Mouse (Mus musculus) neural tube, embryonic 15.5 days (tissue): ENCODE data around the gene Dync1li2. TPM values are rescaled to one million over a fixed set of nuclear protein-coding genes. Genes with fewer than 3 reads are reported as not detected.

Source experiments
- ATAC-seq: fragments of 200-750 bp; cut with Nextera tagmentation; 2 replicates; pipeline ENCODE4 v1.8.0; 2017; ENCODE audit warnings: mild to moderate bottlenecking, moderate TSS enrichment, moderate library complexity; ENCODE audit not compliant: low FRiP score
- H3K27ac ChIP-seq: fragments of 300-500 bp; sonication (generic); replicated peaks from 2 replicates; pipeline ENCODE4 v1.5.1; 2015; ENCODE audit warnings: mild to moderate bottlenecking, inconsistent platforms
- H3K27me3 ChIP-seq: fragments of 300-500 bp; sonication (generic); replicated peaks from 2 replicates; pipeline ENCODE4 v1.6.1; 2015; ENCODE audit warnings: inconsistent platforms
- H3K36me3 ChIP-seq: fragments of 300-500 bp; sonication (generic); 2 replicates; pipeline ENCODE4 v1.6.1; 2015; ENCODE audit warnings: inconsistent platforms
- H3K4me1 ChIP-seq: fragments of 300-500 bp; sonication (generic); 2 replicates; pipeline ENCODE4 v1.6.1; 2015; ENCODE audit warnings: inconsistent platforms
- H3K4me2 ChIP-seq: fragments of 300-500 bp; sonication (generic); 2 replicates; pipeline ENCODE4 v1.6.1; 2015; ENCODE audit warnings: inconsistent platforms, mild to moderate bottlenecking, moderate library complexity
- H3K4me3 ChIP-seq: fragments of 300-500 bp; sonication (generic); replicated peaks from 2 replicates; pipeline ENCODE4 v1.5.1; 2015; ENCODE audit warnings: mild to moderate bottlenecking, inconsistent platforms
- H3K9ac ChIP-seq: fragments of 300-500 bp; sonication (generic); replicated peaks from 2 replicates; pipeline ENCODE4 v1.6.1; 2015; ENCODE audit warnings: mild to moderate bottlenecking, inconsistent platforms
- H3K9me3 ChIP-seq: fragments of 300-500 bp; sonication (generic); replicated peaks from 2 replicates; pipeline ENCODE4 v1.6.1; 2016; ENCODE audit warnings: inconsistent platforms
- WGBS: fragments of 180-500 bp; shearing (Covaris S2); methylation state at CpG from one replicate; pipeline ENCODE4 v1.1.7; 2015; ENCODE audit warnings: mixed read lengths; 5-methylcytosine and 5-hydroxymethylcytosine counted together
- polyA plus RNA-seq: library from polyadenylated mRNA; unstranded; fragments of >200 nt; fragmentation: Nextera tagmentation; extraction: Ambion mirVana; gene quantifications from 2 replicates; pipeline ENCODE4 v1.2.1, GENCODE M21; 2015

Dync1li2 gene
- polyA plus RNA-seq, 1 experiment from 2014 or later: 98.1 TPM

DNA sequence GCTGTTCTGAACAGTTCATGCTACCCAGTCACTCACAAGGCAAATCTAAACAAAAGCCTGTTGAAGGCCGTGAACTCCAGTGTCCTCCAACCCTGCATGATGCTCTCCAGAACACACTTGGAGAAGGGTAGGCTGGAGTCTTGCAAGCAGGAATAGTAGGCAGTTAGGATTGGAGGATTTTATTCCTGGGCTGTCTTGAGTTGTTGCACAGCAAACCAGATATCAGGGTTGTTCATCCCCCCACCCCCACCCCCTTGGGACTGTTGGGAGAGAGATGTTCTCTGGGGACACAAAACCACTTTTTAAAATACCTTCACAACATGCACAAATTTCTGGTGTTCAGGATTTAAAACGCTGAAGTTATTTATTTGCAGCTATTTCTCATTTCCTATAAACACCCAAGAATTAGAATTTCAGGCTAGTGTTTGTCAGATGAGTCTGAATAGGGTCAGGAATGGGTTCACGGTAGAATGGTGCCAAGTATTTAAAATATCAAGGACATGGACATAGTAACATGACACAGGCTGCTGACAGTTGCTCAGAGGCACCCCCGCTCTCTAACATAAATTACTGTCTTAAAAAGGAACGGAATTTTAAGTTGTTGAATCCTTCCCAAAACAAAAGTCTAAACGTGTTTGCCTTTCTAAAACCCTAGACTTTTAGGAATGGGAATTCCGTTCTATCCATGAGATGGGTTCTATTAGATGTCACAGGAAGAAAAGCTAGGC lies 29.9 kb downstream of the Dync1li2 start:
- WGBS: 75% methylated on average over 7 of the region's 7 CpGs
- no peak overlapping the region for H3K4me3 ChIP-seq

DNA sequence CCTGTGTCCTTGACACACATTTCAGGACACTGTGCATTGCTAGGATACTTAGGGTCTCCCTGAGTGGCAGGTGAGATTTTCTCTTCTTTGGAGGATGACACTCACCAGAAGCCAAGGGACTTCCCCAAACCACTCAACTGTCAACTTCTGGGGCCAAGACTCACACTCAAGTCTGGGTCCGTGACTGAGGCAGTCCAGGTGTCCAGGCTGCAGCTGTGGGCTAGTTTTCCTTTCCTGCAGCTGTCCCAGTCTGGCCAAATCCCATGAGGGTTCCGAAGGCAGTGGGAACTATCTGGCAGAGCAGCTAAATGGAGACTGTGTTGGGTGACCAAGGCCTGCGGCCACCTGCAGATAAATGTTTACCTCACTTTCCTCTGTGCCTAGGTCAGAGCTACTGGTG lies 30.9 kb downstream of the Dync1li2 start:
- H3K4me1 ChIP-seq: no peaks in the 10 kb centered on the region
- 86% methylated on average over 3 of the region's 3 CpGs for WGBS
- no peaks in the 10 kb centered on the region for H3K36me3 ChIP-seq
- H3K27me3 ChIP-seq: no peaks in the 10 kb centered on the region
- H3K9me3 ChIP-seq: no peaks in the 10 kb centered on the region
- H3K27ac ChIP-seq: no peak overlapping the region
- H3K4me2 ChIP-seq: no peak overlapping the region
- ATAC-seq: no peak
- no peak overlapping the region for H3K9ac ChIP-seq
- no peak overlapping the region for H3K4me3 ChIP-seq

More for the DNA sequence above, 29.9 kb downstream of the Dync1li2 start:
- no peaks in the 10 kb centered on the region for H3K9me3 ChIP-seq
- H3K27me3 ChIP-seq: no peaks in the 10 kb centered on the region
- no peak overlapping the region for H3K9ac ChIP-seq
- H3K4me2 ChIP-seq: no peak overlapping the region
- ATAC-seq: no peak
- H3K4me1 ChIP-seq: no peaks in the 10 kb centered on the region
- peaks cover 7% of the 10 kb centered on the region; the same call in 1 of the 2 replicates for H3K36me3 ChIP-seq
- no peak overlapping the region for H3K27ac ChIP-seq

DNA sequence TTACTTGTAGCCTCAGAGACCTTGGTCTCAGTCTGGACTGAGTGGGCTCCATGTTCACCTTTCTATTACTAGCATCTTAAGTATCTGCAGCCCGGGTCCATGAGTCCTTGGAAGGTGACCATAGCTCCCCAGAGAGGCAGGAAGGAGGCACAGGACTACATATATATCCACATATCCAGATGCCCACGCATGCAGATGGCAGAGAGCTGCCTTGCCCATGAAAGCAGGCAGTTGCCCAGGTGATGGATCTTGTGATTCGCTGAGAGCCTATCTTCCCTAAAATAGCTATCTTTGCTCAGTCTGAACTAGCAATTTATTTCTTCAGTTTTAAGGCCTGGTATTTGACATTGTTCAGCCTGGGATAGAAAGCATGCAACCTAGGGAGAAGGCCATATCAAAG lies 31.4 kb downstream of the Dync1li2 start:
- WGBS: 93% methylated on average over 3 of the region's 3 CpGs
- no peak overlapping the region for H3K27ac ChIP-seq
- H3K9ac ChIP-seq: no peak overlapping the region
- no peak overlapping the region for H3K4me2 ChIP-seq
- H3K36me3 ChIP-seq: no peaks in the 10 kb centered on the region
- H3K27me3 ChIP-seq: no peaks in the 10 kb centered on the region
- ATAC-seq: no peak
- no peak overlapping the region for H3K4me3 ChIP-seq
- H3K4me1 ChIP-seq: no peaks in the 10 kb centered on the region
- no peaks in the 10 kb centered on the region for H3K9me3 ChIP-seq

DNA sequence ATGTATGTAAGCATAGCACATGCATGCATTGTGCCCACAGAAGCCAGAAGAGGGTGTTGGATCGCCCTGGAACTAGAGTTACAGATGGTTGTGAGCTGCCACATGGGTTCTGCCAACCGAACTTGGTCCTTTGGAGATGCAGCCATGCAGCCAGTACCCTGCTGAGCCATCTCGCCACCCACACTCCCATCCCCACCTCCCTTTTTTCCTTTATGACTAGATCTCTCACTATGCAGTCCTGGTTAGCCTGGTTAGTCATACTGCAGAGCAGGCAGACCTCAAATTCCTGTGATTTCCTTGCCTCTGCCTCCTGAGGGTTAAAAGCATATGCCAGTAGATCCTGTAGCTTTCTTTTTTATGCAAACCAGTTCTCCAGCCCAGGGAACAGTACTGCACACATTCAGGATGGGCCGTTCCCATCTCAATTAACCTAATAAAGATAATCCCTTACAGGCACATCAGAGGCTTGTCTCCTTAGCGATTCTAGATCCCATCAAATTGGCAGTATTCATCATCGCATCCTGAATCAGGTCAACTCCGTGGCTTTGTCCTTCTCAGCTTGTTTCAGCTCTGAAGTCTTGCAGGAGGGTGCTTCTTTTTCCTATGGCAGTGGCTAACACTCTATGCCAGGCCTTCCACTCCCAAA lies 32.1 kb downstream of the Dync1li2 start:
- no peaks in the 10 kb centered on the region for H3K9me3 ChIP-seq
- H3K27ac ChIP-seq: no peak overlapping the region
- no peaks in the 10 kb centered on the region for H3K27me3 ChIP-seq
- no peak overlapping the region for H3K4me2 ChIP-seq
- no peak overlapping the region for H3K4me3 ChIP-seq
- H3K9ac ChIP-seq: no peak overlapping the region
- H3K36me3 ChIP-seq: no peaks in the 10 kb centered on the region
- 49% methylated on average over 7 of the region's 7 CpGs for WGBS
- no peaks in the 10 kb centered on the region for H3K4me1 ChIP-seq
- no peak for ATAC-seq

DNA sequence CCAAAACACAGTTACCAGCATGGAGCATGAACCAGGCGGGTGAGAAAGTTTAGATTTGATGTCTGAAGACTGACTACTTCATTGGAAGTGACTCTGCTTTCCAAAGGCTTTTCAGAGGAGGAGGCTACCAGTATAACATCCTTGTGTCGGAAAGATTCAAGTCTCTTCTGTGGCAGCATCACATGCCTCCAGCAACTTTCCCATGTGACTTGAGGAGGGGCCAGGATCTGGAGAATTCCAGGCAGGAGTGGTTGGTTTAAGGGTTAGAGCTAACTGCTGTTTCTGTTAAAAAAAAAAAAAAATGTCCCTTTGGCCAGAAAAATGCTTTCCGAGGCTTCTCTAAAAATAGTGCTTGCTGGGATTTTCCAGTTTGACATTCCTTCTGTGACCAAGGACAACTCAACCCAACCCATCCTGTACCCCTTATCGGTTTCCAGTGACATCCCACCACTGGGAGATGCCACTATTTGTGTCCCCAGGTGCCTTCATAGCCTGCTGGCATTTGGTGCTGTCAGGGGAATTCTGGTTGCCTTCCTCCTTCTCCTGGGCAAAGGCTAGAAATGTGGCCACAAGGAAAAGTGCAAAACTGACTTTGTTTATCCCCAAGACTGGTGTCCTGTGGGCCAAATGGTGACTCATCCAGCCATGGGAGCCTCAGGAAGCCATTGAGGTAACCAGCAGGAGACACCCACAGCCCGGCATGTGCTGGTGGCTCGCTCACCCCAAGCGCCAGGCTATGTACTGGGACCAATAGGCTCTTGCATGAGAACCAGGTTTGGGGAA lies 34.3 kb downstream of the Dync1li2 start:
- no peaks in the 10 kb centered on the region for H3K27me3 ChIP-seq
- H3K4me2 ChIP-seq: no peak overlapping the region
- H3K27ac ChIP-seq: no peak overlapping the region
- H3K4me1 ChIP-seq: no peaks in the 10 kb centered on the region
- no peak overlapping the region for H3K9ac ChIP-seq
- no peak for ATAC-seq
- WGBS: 89% methylated on average over 7 of the region's 7 CpGs
- H3K9me3 ChIP-seq: no peaks in the 10 kb centered on the region
- H3K4me3 ChIP-seq: no peak overlapping the region
- H3K36me3 ChIP-seq: no peaks in the 10 kb centered on the region

DNA sequence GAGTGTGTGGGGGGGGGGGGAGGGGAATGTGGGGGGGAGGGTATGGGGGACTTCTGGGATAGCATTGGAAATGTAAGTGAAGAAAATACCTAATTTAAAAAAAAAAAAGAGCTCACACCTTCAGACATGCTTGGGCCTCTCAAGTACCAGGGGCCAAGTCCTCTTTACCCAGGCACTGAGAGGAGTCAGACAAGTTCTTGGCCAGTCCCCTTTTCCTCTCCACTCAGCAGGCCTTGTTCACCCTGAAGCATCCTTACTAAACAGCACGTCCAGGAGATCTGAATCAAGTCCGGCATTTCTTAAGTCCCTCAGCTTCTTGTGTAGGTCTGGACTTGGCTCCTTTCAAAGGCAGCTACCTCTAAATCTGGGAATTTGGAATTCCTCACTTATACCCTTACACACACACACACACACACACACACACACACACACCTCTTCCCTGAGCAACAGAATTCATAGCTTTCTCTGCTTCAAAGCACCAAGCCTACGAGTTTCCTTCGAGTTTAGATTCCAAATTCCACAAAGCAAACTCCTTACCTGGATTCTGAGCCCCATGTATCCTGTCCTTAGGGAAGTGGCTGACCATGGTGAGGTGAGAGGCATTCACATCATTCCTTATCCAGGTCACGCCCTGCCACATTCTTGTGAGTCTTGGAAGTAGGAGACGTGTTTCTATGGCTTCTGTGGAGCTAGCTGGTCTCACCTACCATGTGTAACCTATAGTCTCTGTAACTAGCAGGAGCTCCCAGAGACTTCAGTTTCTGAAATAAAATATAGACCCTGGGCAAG lies 36.3 kb downstream of the Dync1li2 start:
- Histone ChIP-seq H3K27ac (no peak overlapping the region), H3K4me1 (no peaks in the 10 kb centered on the region), H3K36me3 (no peaks in the 10 kb centered on the region), H3K27me3 (no peaks in the 10 kb centered on the region), H3K9me3 (no peaks in the 10 kb centered on the region), H3K4me3 (no peak overlapping the region), H3K9ac (no peak overlapping the region), H3K4me2 (no peak overlapping the region)
- 84% methylated on average over 6 of the region's 6 CpGs for WGBS
- no peak for ATAC-seq

DNA sequence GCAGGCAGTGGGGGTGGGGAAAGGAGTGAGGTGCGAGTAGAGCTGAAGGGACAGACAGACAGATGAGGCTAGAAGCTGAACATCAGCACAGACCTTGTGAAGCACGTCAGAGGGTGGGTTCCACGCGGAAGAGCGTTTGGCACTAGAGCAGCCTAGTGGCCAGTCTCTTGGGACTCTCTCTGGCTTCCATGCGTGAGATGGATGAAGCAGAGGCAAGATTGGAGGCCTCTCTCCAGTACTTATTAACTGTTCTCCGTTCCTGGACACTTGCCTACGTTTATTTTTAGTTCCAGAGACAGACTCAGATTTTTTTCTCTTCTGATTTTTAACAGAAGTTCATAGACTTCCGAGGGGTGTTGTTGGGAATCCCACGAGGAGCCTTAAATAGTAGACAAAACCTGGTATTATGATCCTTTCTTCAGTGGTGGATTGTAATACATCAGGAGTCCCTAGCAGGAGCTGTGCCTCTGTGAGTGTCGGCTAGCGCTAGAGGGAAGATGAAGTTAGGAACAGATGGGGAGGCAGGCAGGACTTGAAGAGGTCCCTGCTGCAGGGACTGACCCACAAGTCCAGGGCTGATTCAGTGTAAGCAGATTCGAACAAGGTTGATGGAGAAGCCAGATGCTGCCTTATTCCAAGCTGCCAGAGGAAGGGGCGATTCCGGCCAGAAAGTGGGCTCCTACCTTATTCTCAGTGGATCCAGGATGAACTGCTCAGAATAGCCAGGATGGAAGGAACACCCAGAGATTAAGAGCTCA lies 37.2 kb downstream of the Dync1li2 start:
- H3K4me3 ChIP-seq: no peak overlapping the region
- 76% methylated on average over 15 of the region's 15 CpGs for WGBS
- no peaks in the 10 kb centered on the region for H3K4me1 ChIP-seq
- H3K27ac ChIP-seq: 0 out of 2 replicates have a peak overlapping the region, but pooled peaks have one; percentile 28
- H3K27me3 ChIP-seq: no peaks in the 10 kb centered on the region
- H3K9ac ChIP-seq: no peak overlapping the region
- no peaks in the 10 kb centered on the region for H3K36me3 ChIP-seq
- H3K4me2 ChIP-seq: no peak overlapping the region
- no peaks in the 10 kb centered on the region for H3K9me3 ChIP-seq
- ATAC-seq: no peak

DNA sequence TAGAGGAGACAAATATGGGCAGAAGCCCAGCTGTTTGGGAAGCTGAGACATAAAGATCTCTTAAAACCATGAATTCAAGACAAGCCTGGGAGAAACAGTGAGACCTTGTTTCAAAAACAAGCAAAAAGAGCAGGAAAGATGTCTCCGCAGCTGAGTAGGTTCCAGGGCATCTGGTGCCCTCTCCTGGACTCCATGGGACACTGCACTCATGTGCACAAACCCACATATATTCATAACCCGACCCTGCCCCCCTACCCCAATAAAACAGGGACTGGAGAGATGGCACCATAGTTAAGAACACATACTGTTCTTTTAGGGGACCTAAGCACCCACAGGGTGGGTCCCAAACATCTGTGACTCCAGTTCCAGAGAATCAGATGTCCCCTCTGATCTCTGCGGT lies 39.3 kb downstream of the Dync1li2 start:
- no peaks in the 10 kb centered on the region for H3K36me3 ChIP-seq
- 73% methylated on average over 3 of the region's 3 CpGs for WGBS
- ATAC-seq: no peak
- H3K4me2 ChIP-seq: no peak overlapping the region
- H3K27ac ChIP-seq: no peak overlapping the region
- no peaks in the 10 kb centered on the region for H3K27me3 ChIP-seq
- H3K9ac ChIP-seq: no peak overlapping the region
- H3K9me3 ChIP-seq: no peaks in the 10 kb centered on the region
- H3K4me1 ChIP-seq: no peaks in the 10 kb centered on the region
- no peak overlapping the region for H3K4me3 ChIP-seq

DNA sequence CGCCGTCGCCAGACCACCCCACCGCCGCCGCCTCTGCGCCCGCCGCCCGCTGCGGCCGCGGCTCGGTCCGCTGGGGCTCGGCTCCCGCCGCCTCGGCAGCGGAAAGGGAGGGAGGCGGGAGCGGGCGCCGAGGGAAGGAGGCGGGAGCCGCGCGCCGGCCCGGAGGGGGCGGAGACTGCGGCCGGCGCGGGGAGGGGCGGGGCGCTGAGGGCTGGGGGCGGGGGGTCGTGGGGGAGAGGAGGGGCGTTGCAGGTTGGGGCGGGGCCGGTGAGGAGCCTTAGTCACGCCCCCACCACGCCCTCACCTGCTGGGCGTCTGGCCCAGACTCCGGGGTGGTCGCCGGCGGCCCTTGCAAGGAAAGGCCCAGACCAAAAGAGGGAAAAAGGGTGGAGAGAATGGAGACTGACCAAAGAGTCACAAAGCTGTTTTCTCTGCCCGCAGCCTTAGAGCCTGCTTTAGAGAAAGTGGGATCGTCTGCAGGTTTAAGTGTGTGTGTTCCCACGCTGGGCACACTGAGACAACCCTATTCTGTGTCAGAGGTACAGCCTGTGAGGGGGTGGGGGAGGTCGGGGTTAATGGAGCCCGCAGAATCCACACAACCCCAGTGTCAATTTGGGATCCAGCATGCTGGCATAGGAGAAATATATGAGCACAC lies 47.0 kb downstream of the Dync1li2 start, which contains the start of gene Cmtm4:
TSS of gene Cmtm4 (minus strand) at position 105 of the 655 bp plus-strand sequence.
- H3K27ac ChIP-seq: peak within 1 kb of the TSS; percentile 87
- H3K9me3 ChIP-seq: 0 out of 2 replicates have a peak, but pooled peaks cover 5% of the 10 kb centered on the region
- H3K4me1 ChIP-seq: peaks cover 24% of the 10 kb centered on the region
- H3K27me3 ChIP-seq: no peaks in the 10 kb centered on the region
- no peaks in the 10 kb centered on the region for H3K36me3 ChIP-seq
- peak within 1 kb of the TSS; percentile 87 for H3K4me2 ChIP-seq
- peak within 1 kb of the TSS; percentile 86 for H3K9ac ChIP-seq
- peak; percentile 86 for ATAC-seq
- H3K4me3 ChIP-seq: peak within 1 kb of the TSS; percentile 87
- 3% methylated on average over 40 of the region's 54 CpGs for WGBS
